Mouse (Mus musculus) layer of hippocampus, adult 2 months (tissue): ENCODE results near the gene Klk9. TPM values are rescaled to one million over a fixed set of nuclear protein-coding genes. Genes with fewer than 3 reads are reported as not detected.

Source experiments
- DNase-seq, 2 experiments: peaks; one replicate each; pipeline ENCODE4 v3.0.0; 2022; ENCODE audit warnings: low spot score in 2 of 2
- H3K27ac ChIP-seq: fragments of 200-600 bp; 2 replicates; pipeline ENCODE4 v1.8.1; 2022
- H3K4me3 ChIP-seq: fragments of 200-600 bp; 2 replicates; pipeline ENCODE4 v1.8.1; 2022; ENCODE audit warnings: mild to moderate bottlenecking
- CTCF ChIP-seq: fragments of 200-600 bp; conservative IDR thresholded peaks from 2 replicates; pipeline ENCODE4 v1.8.1; 2022; ENCODE audit warnings: antibody characterized with exemption, mild to moderate bottlenecking, moderate library complexity
- total RNA-seq, 2 experiments: library from RNA; stranded (reverse); gene quantifications; 2 replicates each; pipeline ENCODE4 v1.2.3; 2021

Gene Klk9
- total RNA-seq, 2 experiments from 2014 or later = not detected

DNA sequence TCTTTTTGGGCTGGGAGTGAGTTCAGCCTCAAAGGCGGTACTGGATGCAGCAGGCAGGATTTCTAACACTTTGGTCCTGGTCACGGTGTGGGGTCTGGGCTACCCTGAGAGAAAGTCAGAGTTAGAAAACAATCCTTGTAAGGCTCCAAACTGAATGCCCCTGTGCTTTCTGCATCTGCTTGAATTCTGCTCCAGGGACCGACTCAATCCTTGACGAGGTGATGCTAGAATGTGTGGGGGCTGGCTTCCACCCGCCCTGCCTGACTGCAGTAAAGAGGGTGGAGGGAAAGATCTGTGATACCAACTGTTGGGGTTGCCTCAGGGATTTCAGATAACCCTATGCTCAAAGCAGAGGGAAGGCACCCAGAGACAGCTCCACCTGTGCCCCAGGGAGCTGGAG lies 19.3 kb downstream of the Klk9 start, which contains the start of gene Klk7:
Klk7 (plus strand) TSS at position 301 of the 400 bp plus-strand sequence.
- no peak within 1 kb of the TSS for H3K27ac ChIP-seq
- no peak for DNase-seq
- no peak for TF ChIP-seq CTCF
- no peak within 1 kb of the TSS for H3K4me3 ChIP-seq

DNA sequence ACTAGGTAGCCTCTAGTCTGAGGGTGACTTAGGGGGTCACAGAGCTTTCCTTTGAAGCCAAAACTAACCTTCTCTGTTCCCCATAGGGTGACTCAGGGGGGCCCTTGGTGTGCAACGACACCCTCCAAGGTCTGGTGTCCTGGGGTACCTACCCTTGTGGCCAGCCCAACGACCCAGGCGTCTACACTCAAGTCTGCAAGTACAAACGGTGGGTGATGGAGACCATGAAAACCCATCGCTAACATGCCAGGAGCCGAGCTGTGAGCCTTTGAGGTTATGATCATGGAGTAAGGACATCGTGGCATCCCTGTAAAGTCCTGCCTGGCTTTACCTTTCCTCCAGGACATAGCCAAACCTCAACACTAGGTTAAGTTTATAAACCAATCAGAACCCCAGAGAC lies 23.5 kb downstream of the Klk9 start:
- no peak for TF ChIP-seq CTCF
- Histone ChIP-seq H3K27ac (no peak overlapping the region), H3K4me3 (no peak overlapping the region)
- no peak for DNase-seq

DNA sequence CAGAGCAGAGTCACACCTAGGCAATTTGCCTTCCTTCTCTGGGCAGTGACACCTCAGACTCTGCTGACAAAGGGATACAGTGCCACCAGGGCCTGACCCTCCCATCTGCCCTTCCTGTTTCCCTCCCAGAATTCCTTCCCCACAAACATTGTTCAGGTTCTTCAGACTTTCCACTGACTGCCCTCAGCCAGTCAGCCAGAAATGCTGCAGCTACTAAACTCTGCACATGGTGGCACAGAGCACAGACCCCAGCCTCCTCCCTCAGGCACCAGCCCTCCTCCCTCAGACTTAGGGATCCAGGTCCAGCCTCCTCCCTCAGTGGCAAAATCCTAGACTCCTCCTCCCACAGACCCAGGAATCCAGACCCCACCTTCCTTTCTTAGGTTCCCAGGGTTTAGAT lies 25.1 kb downstream of the Klk9 start:
- no peak for TF ChIP-seq CTCF
- DNase-seq = no peak

DNA sequence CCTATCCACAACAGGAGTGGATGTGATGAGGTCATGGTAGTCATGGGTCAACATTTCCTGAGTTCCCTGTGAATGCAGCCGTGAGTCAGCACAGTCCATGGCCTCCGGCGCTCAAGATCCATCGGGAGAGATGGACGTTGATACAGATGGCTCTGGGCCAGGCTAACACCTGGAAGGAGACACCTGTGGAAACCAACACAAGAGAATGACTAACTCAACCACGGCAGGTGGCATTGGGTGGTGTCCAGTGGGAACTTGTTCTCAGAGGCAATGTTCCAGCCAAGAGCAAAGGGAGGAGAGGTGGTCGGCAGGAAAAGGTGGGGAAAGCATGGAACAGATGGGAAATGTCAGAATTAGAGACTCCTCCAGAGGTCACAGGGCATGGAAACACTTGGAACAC lies 29.9 kb downstream of the Klk9 start:
- no peak for TF ChIP-seq CTCF
- no peak for DNase-seq
- no peak overlapping the region for H3K27ac ChIP-seq
- no peak overlapping the region for H3K4me3 ChIP-seq

More for the DNA sequence above, 25.1 kb downstream of the Klk9 start:
- no peak overlapping the region for H3K4me3 ChIP-seq
- no peak overlapping the region for H3K27ac ChIP-seq

DNA sequence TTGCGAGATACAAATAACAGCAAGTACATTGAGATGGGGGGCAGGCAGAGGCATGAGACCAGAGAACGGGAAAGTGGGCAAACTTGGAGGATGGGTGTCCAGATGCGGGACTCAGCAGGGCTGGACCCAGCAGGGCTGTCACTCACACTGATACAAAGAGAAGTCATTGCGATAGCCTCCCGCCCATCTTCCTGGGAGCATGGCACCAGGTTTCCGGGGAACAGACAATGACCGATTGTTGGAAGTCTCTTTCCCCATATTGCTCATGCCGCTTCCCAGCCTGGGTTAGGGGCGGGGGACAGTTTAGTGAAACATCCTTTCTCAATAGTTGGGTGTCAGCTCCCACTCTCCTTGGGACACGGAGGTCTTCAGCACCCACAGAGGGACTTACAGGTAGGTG lies 32.5 kb downstream of the Klk9 start, which contains the start of gene Klk6:
Klk6 (plus strand) TSS at position 301 of the 400 bp plus-strand sequence.
- DNase-seq = no peak
- Histone ChIP-seq H3K4me3 (no peak within 1 kb of the TSS), H3K27ac (no peak within 1 kb of the TSS)
- no peak for TF ChIP-seq CTCF

DNA sequence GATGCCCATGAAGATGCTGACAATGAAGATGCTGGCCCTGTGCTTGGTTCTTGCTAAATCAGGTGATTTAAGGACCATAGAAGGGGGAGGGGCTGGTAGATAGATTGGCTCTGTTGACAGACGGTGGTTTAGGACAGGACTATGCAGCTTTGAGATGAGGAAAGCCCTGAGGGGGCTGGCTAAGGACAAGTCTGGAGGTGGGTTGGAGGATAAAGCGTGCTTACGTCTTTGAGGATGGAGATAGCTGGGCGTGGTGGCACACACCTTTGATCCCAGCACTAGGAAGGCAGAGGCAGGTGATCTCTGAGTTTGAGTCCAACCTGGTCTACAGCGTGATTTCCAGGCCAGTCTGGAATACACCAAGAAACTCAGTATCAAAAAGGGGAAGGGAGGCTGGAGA lies 34.4 kb downstream of the Klk9 start:
- DNase-seq = no peak
- TF ChIP-seq CTCF = no peak
- Histone ChIP-seq H3K4me3 (no peak overlapping the region), H3K27ac (no peak overlapping the region)

DNA sequence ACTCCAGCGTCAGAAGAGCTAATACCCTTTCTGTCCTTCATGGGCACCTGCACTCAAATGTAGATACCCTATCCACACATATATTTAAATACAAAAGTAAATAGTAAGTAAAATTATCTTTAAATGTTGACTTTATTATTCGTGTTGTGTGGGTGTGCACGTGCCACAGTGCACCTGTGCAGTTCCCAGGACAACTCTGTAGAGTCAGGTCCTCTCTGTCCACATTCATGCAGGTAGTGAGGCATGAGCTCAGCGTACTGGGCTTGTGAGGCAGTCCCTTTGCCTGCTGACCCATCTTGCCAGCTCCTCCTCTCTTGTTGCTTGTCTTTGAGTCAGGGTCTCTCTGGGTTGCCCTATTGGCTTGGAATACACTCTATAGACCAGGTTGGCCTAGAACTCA lies 36.0 kb downstream of the Klk9 start:
- Histone ChIP-seq H3K27ac (no peak overlapping the region), H3K4me3 (no peak overlapping the region)
- TF ChIP-seq CTCF = no peak
- no peak for DNase-seq

DNA sequence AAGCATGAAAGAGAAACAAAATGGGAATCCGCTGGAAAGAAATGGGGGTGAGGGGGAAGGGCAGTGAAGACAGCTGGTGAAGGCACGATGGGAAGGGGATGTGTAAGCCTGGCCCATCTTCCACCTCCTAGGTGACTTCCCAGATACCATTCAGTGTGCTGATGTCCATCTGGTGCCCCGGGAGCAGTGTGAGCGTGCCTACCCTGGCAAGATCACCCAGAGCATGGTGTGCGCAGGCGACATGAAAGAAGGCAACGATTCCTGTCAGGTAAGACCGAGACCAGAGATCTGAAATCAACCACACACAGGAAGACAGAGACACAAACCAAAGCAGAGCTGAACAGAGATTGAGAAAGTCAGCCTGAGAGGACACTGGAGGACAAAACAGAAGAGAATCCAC lies 37.3 kb downstream of the Klk9 start:
- TF ChIP-seq CTCF = no peak
- DNase-seq = no peak
- H3K4me3 ChIP-seq = no peak overlapping the region
- no peak overlapping the region for H3K27ac ChIP-seq

DNA sequence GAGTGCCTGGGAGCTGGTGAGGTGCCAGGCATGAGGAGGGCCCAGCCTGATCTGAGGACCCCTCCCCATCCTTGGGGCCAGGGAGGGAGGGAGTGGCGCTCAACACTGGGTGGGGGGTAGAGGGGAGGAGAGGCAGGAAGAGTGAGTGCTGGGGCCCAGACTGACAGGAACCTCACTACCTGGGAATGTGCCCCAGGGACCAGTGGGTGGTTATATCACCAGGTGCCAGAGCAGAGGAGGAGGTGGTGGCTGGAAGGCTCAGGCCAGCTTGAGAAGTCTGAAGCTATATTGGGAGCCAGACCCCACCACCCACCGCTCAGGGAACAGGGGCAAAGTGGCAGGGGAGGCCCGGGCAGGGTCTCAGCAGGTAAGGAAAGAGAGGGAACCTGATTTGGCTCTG lies 50.0 kb downstream of the Klk9 start, which contains the start of gene Klk5:
Klk5 (plus strand) TSS at position 271 of the 400 bp plus-strand sequence.
- no peak within 1 kb of the TSS for H3K4me3 ChIP-seq
- no peak within 1 kb of the TSS for H3K27ac ChIP-seq
- DNase-seq = no peak
- no peak for TF ChIP-seq CTCF

DNA sequence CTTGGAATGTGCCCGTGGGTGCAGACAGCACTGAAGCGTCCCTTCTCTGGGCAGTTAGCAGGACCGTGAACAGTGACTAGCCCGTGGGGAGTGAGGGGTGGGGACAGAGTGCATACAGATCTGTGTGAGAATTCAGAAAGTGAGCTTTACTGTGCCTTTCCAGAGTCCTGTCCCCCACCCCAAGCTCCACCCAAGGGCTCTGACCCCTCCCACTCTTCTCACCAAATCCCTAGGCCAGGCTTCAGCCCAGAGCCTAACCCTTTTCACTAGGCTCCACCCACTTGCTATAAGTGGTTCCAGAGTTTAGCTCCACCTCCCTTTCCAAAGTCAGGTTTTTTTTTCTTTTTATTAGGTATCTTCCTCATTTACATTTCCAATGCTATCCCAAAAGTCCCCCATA lies 52.1 kb downstream of the Klk9 start:
- Histone ChIP-seq H3K27ac (no peak overlapping the region), H3K4me3 (no peak overlapping the region)
- DNase-seq = no peak
- no peak for TF ChIP-seq CTCF

Other genes starting within 250 kb of the Klk9 start
- gene Cd33, start 247.5 kb upstream of the Klk9 start, total RNA-seq = 1 to 10 TPM; 3.5 to 5.7 TPM
- gene Zfp658, start 229.6 kb upstream of the Klk9 start, total RNA-seq = 1 to 10 TPM; 4.4 to 4.9 TPM
- 10 to 100 TPM; 19.5 to 19.8 TPM for gene Zfp719, start 212.3 kb upstream of the Klk9 start, total RNA-seq
- under 1 TPM in 1 of 2 experiments, not detected in 1; 0.27 TPM for gene Zfp819, start 184.7 kb upstream of the Klk9 start, total RNA-seq
- not detected for gene Ceacam18, start 157.2 kb upstream of the Klk9 start, total RNA-seq
- gene Siglece, start 131.7 kb upstream of the Klk9 start, total RNA-seq = 1 to 10 TPM in 1 of 2 experiments, under 1 TPM in 1; 0.97 to 1.3 TPM
- 10 to 100 TPM; 10.9 to 11.1 TPM for gene Ctu1, start 119.9 kb upstream of the Klk9 start, total RNA-seq
- not detected for gene Klk14, start 101.5 kb upstream of the Klk9 start, total RNA-seq
- gene Klk13, start 79.3 kb upstream of the Klk9 start, total RNA-seq = not detected
- not detected for gene Klk12, start 23.0 kb upstream of the Klk9 start, total RNA-seq
- not detected for gene Klk11, start 17.3 kb upstream of the Klk9 start, total RNA-seq
- gene Klk10, start 10.9 kb upstream of the Klk9 start, total RNA-seq = 1 to 10 TPM; 1.5 to 1.7 TPM
- 10 to 100 TPM; 25.2 to 27.6 TPM for gene Klk8, start 5.7 kb downstream of the Klk9 start, total RNA-seq
- under 1 TPM; 0.25 to 0.26 TPM for gene Klk7, start 19.4 kb downstream of the Klk9 start, total RNA-seq
- gene Klk6, start 32.6 kb downstream of the Klk9 start, total RNA-seq = under 1 TPM in 1 of 2 experiments, not detected in 1; 0.87 TPM
- gene Klk5, start 50.1 kb downstream of the Klk9 start, total RNA-seq = not detected
- gene Klk4, start 89.3 kb downstream of the Klk9 start, total RNA-seq = not detected
- not detected for gene Klk15, start 141.8 kb downstream of the Klk9 start, total RNA-seq
- gene Klk1b8, start 158.8 kb downstream of the Klk9 start, total RNA-seq = not detected
- not detected for gene Klk1b1, start 174.9 kb downstream of the Klk9 start, total RNA-seq
- not detected for gene Klk1b9, start 184.2 kb downstream of the Klk9 start, total RNA-seq
- not detected for gene Klk1b11, start 204.0 kb downstream of the Klk9 start, total RNA-seq
- gene Klk1b26, start 220.3 kb downstream of the Klk9 start, total RNA-seq = not detected